Mouse (Mus musculus): ENCODE measurements around the gene Serpina3i. TPM values are rescaled to one million over a fixed set of nuclear protein-coding genes. Genes with fewer than 3 reads are reported as not detected.
A peak's percentile ranks its signal among the peaks of the same experiment; 100 is the strongest.

The Serpina3i gene
- polyA plus RNA-seq (2014; fragmentation: Nextera tagmentation; extraction: Ambion mirVana) = 0.09 TPM in 1 of 2 replicates, not detected in the other

- Histone ChIP-seq H3K4me2 (ENCODE audit: low read depth, low read length, severe bottlenecking) (no peak within 1 kb of the TSS), H3K9me3 (ENCODE audit: control insufficient read depth, low read length) (no peaks in the 10 kb centered on the region), H3K9ac (ENCODE audit: low read length) (no peak within 1 kb of the TSS), H3K27ac (ENCODE audit: low read depth, low read length) (no peak within 1 kb of the TSS), H3K27me3 (ENCODE audit: control insufficient read depth, insufficient read depth, low read length) (no peaks in the 10 kb centered on the region), H3K4me1 (replicated peaks; ENCODE audit: control insufficient read depth, insufficient read depth, low read length) (no peaks in the 10 kb centered on the region; the same call in 1 of the 2 replicates), H3K4me3 (ENCODE audit: low read depth, low read length) (no peak within 1 kb of the TSS), H3K36me3 (ENCODE audit: control insufficient read depth, insufficient read depth, low read length) (no peaks in the 10 kb centered on the region)
- DNase-seq (ENCODE audit: low spot score) = peak; percentile 32
- no peak for ATAC-seq (replicated peaks; ENCODE audit: low FRiP score)
Measured at GRCm38 (mm10) chr12:104262863-104263262, at the start of gene Serpina3i. Gene Serpina3i (plus strand): TSS chr12:104263122.

- no peak overlapping the region for H3K9ac ChIP-seq (ENCODE audit: low read length)
- H3K27ac ChIP-seq (ENCODE audit: low read depth, low read length) = no peak overlapping the region
- no peak overlapping the region for H3K4me2 ChIP-seq (ENCODE audit: low read depth, low read length, severe bottlenecking)
- DNase-seq (ENCODE audit: low spot score) (no peak), ATAC-seq (replicated peaks; ENCODE audit: low FRiP score) (no peak; the same call in 1 of the 2 replicates)
- H3K4me1 ChIP-seq (replicated peaks; ENCODE audit: control insufficient read depth, insufficient read depth, low read length) = no peaks in the 10 kb centered on the region
- H3K36me3 ChIP-seq (ENCODE audit: control insufficient read depth, insufficient read depth, low read length) = no peaks in the 10 kb centered on the region
- no peak overlapping the region for H3K4me3 ChIP-seq (ENCODE audit: low read depth, low read length)
- H3K27me3 ChIP-seq (ENCODE audit: control insufficient read depth, insufficient read depth, low read length) = no peaks in the 10 kb centered on the region
- WGBS = 54% methylated on average over 2 of the region's 2 CpGs
- no peaks in the 10 kb centered on the region for H3K9me3 ChIP-seq (ENCODE audit: control insufficient read depth, low read length)
Measured at GRCm38 (mm10) chr12:104213689-104214444, 49.1 kb upstream of the Serpina3i start.

GRCm38 (mm10) chr12:104214445-104214753 is 48.5 kb upstream of the Serpina3i start, which contains the start of gene Serpina3f:
Gene Serpina3f (plus strand): TSS chr12:104214544.
- 68% methylated on average over 1 of the region's 1 CpGs for WGBS
- ATAC-seq (replicated peaks; ENCODE audit: low FRiP score) = no peak
- no peaks in the 10 kb centered on the region for H3K4me1 ChIP-seq (replicated peaks; ENCODE audit: control insufficient read depth, insufficient read depth, low read length)
- no peaks in the 10 kb centered on the region for H3K27me3 ChIP-seq (ENCODE audit: control insufficient read depth, insufficient read depth, low read length)
- H3K4me2 ChIP-seq (ENCODE audit: low read depth, low read length, severe bottlenecking) = no peak within 1 kb of the TSS
- no peak within 1 kb of the TSS for H3K27ac ChIP-seq (ENCODE audit: low read depth, low read length)
- DNase-seq (ENCODE audit: low spot score) = no peak
- H3K36me3 ChIP-seq (ENCODE audit: control insufficient read depth, insufficient read depth, low read length) = no peaks in the 10 kb centered on the region
- H3K9ac ChIP-seq (ENCODE audit: low read length) = no peak within 1 kb of the TSS
- H3K9me3 ChIP-seq (ENCODE audit: control insufficient read depth, low read length) = no peaks in the 10 kb centered on the region
- H3K4me3 ChIP-seq (ENCODE audit: low read depth, low read length) = no peak within 1 kb of the TSS

- no peak for ATAC-seq (replicated peaks; ENCODE audit: low FRiP score)
- no peak for DNase-seq (ENCODE audit: low spot score)
- H3K4me1 ChIP-seq (replicated peaks; ENCODE audit: control insufficient read depth, insufficient read depth, low read length) = no peaks in the 10 kb centered on the region
- no peaks in the 10 kb centered on the region for H3K27me3 ChIP-seq (ENCODE audit: control insufficient read depth, insufficient read depth, low read length)
- 80% methylated on average over 1 of the region's 1 CpGs for WGBS
- no peak overlapping the region for H3K4me2 ChIP-seq (ENCODE audit: low read depth, low read length, severe bottlenecking)
- H3K27ac ChIP-seq (ENCODE audit: low read depth, low read length) = no peak overlapping the region
- H3K9me3 ChIP-seq (ENCODE audit: control insufficient read depth, low read length) = no peaks in the 10 kb centered on the region
- no peak overlapping the region for H3K9ac ChIP-seq (ENCODE audit: low read length)
- H3K36me3 ChIP-seq (ENCODE audit: control insufficient read depth, insufficient read depth, low read length) = no peaks in the 10 kb centered on the region
- H3K4me3 ChIP-seq (ENCODE audit: low read depth, low read length) = no peak overlapping the region
Measured at GRCm38 (mm10) chr12:104215249-104215648, 47.7 kb upstream of the Serpina3i start.

- Histone ChIP-seq H3K9me3 (ENCODE audit: control insufficient read depth, low read length) (no peaks in the 10 kb centered on the region), H3K36me3 (ENCODE audit: control insufficient read depth, insufficient read depth, low read length) (no peaks in the 10 kb centered on the region), H3K27ac (ENCODE audit: low read depth, low read length) (no peak overlapping the region), H3K4me2 (ENCODE audit: low read depth, low read length, severe bottlenecking) (no peak overlapping the region), H3K27me3 (ENCODE audit: control insufficient read depth, insufficient read depth, low read length) (no peaks in the 10 kb centered on the region), H3K4me1 (replicated peaks; ENCODE audit: control insufficient read depth, insufficient read depth, low read length) (no peaks in the 10 kb centered on the region), H3K4me3 (ENCODE audit: low read depth, low read length) (no peak overlapping the region), H3K9ac (ENCODE audit: low read length) (no peak overlapping the region)
- DNase-seq (ENCODE audit: low spot score) = no peak
- WGBS = 100% methylated on average over 1 of the region's 1 CpGs
- no peak for ATAC-seq (replicated peaks; ENCODE audit: low FRiP score)
Measured at GRCm38 (mm10) chr12:104221616-104222015, 41.3 kb upstream of the Serpina3i start.

- Histone ChIP-seq H3K9ac (ENCODE audit: low read length) (no peak overlapping the region), H3K27ac (ENCODE audit: low read depth, low read length) (no peak overlapping the region), H3K4me2 (ENCODE audit: low read depth, low read length, severe bottlenecking) (no peak overlapping the region), H3K9me3 (ENCODE audit: control insufficient read depth, low read length) (no peaks in the 10 kb centered on the region), H3K4me1 (replicated peaks; ENCODE audit: control insufficient read depth, insufficient read depth, low read length) (no peaks in the 10 kb centered on the region), H3K27me3 (ENCODE audit: control insufficient read depth, insufficient read depth, low read length) (no peaks in the 10 kb centered on the region), H3K36me3 (ENCODE audit: control insufficient read depth, insufficient read depth, low read length) (no peaks in the 10 kb centered on the region), H3K4me3 (ENCODE audit: low read depth, low read length) (no peak overlapping the region)
- ATAC-seq (replicated peaks; ENCODE audit: low FRiP score) = no peak
- WGBS = 73% methylated on average over 1 of the region's 1 CpGs
- DNase-seq (ENCODE audit: low spot score) = no peak
Measured at GRCm38 (mm10) chr12:104223690-104224089, 39.2 kb upstream of the Serpina3i start.

- WGBS = 74% methylated on average over 7 of the region's 7 CpGs
Measured at GRCm38 (mm10) chr12:104224598-104225300, 38.2 kb upstream of the Serpina3i start.

GRCm38 (mm10) chr12:104230762-104231161 is 32.2 kb upstream of the Serpina3i start:
- no peak for ATAC-seq (replicated peaks; ENCODE audit: low FRiP score)
- no peaks in the 10 kb centered on the region for H3K9me3 ChIP-seq (ENCODE audit: control insufficient read depth, low read length)
- H3K4me3 ChIP-seq (ENCODE audit: low read depth, low read length) = no peak overlapping the region
- no peaks in the 10 kb centered on the region for H3K4me1 ChIP-seq (replicated peaks; ENCODE audit: control insufficient read depth, insufficient read depth, low read length)
- H3K27me3 ChIP-seq (ENCODE audit: control insufficient read depth, insufficient read depth, low read length) = no peaks in the 10 kb centered on the region
- DNase-seq (ENCODE audit: low spot score) = no peak
- WGBS = 79% methylated on average over 2 of the region's 2 CpGs
- no peak overlapping the region for H3K4me2 ChIP-seq (ENCODE audit: low read depth, low read length, severe bottlenecking)
- no peak overlapping the region for H3K27ac ChIP-seq (ENCODE audit: low read depth, low read length)
- H3K36me3 ChIP-seq (ENCODE audit: control insufficient read depth, insufficient read depth, low read length) = no peaks in the 10 kb centered on the region
- H3K9ac ChIP-seq (ENCODE audit: low read length) = no peak overlapping the region

More at GRCm38 (mm10) chr12:104224598-104225300, 38.2 kb upstream of the Serpina3i start:
- ATAC-seq (replicated peaks; ENCODE audit: low FRiP score) = no peak
- H3K4me2 ChIP-seq (ENCODE audit: low read depth, low read length, severe bottlenecking) = no peak overlapping the region
- no peak overlapping the region for H3K4me3 ChIP-seq (ENCODE audit: low read depth, low read length)
- H3K4me1 ChIP-seq (replicated peaks; ENCODE audit: control insufficient read depth, insufficient read depth, low read length) = no peaks in the 10 kb centered on the region
- no peaks in the 10 kb centered on the region for H3K36me3 ChIP-seq (ENCODE audit: control insufficient read depth, insufficient read depth, low read length)
- no peaks in the 10 kb centered on the region for H3K9me3 ChIP-seq (ENCODE audit: control insufficient read depth, low read length)
- no peak overlapping the region for H3K9ac ChIP-seq (ENCODE audit: low read length)
- no peak for DNase-seq (ENCODE audit: low spot score)
- no peaks in the 10 kb centered on the region for H3K27me3 ChIP-seq (ENCODE audit: control insufficient read depth, insufficient read depth, low read length)
- H3K27ac ChIP-seq (ENCODE audit: low read depth, low read length) = no peak overlapping the region
